Mouse (Mus musculus): Measurements from ENCODE around the gene Clcnka.
A peak's percentile ranks its signal among the peaks of the same experiment; 100 is the strongest.

The Clcnka gene

DNA sequence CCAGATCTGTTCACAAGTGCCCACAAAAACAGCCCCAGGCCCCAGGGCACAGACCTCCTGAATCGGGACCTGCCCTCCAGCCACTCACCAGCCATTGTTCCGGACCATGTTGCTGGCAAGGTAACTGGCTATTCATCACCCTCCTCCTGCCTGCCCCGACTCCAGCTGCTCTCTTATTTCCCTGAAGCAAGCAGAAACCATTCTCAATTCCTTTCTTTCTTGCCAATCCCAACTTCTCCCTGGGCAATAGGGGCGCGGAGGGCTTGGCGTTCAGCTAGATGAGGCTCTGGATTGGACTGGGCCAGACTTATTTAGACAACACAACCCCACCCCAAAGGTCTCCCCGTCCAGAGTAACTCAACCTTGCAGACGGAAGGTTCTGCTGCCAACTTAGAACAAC is 18.9 kb downstream of the Clcnka start:
- no peak for DNase-seq (ENCODE audit: low read depth, low spot score)

DNA sequence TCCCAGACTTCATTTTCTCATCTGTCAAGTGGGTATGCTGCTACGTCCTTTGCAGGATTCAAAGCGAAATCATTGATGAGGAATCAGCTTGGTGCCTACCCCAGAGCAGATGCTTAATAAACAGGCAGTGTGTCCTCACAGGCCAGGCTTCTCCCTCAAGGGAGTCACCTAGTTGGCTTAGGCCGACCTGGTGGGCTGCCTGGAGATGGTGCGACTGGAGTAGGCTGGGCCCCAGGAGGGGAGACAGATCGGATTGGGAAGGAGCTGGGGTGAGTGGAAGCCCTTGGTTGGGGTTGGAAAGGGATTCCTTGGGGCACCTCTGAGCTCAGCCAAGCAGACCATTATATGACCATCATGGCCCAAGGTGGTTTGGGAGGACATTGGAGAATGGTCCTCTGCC is 26.1 kb downstream of the Clcnka start:
- DNase-seq (ENCODE audit: low read depth, low spot score): no peak

DNA sequence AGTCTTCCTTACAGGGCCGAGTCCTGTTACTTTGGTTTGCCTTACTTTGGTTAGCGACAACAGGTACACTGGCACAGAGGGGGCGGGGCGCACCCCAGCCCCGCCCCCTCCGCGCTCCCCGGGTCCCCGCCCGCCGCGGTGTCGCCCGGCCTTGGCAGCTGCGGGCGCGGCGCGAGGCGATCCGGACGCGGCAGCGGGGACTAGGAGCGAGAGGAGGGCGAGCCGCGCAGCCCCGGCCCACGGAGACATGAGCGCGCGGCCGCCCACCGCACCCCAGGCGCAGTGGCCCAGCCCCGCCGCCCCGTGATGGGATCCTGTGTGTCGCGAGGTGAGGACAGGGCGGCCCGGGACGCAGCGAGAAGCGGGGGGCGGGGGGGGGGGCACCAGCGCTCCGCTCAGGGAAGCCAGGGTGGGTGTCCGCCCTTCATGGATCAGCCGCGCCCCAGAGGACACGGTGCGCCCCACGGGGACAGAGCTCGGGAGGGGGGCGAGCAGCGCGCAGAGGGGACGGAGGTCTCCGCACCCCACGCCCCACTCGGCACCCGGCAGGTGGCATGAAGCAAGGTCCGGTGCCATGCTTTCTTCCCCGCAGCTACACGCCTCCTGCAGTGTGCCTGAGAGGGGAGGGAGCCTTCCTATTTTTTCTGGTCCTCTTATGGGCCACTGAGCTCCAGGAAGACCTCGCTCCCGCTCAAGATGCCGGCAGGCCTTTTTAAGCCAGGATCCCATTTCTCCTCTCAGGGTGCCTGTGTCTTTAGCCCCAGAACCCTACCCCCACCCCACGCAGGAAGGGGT is 30.3 kb downstream of the Clcnka start, which contains the start of gene Fam131c:
Gene Fam131c, plus strand, starts transcription at position 224 of the 795 bp plus-strand sequence.
- no peak for DNase-seq (ENCODE audit: low read depth, low spot score)

DNA sequence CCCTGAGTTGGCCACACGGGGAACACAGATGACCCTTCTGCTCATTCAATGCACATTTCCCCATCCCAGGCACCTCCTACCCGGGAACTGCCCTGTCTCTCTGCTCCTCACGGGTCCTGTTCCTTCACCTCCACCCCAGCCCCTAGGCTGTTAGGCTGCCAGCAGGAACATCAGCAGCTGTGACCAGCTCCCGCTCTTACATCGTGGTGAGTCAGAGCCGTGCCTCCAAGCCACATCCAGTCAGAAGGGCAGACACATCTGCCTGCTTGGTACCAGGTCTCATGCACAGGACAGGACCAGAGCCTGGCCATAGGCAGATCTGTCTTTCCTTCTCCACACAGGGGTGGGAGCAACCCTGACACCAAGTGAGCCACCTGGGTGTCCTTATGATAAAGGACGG is 32.6 kb downstream of the Clcnka start:
- DNase-seq (ENCODE audit: low read depth, low spot score): no peak

DNA sequence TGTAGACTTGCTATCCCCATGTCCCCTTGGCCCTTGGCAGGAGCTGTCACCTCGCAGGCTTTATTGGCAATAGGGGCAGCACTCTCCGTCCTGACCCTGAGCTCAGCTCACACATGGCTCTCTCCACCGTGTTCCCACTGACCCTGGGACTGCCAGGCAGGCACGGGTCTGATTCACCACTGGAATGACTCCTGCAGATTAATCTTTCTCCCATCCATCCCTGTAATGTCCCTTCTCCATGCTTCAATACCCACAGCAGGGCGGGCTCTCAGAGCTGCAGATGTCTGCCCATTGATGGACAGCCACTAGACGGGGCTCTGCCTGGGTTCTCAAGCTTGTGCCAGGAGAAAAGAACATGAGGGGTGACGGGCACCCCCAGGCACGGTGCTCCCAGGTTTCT is 33.4 kb downstream of the Clcnka start:
- no peak for DNase-seq (ENCODE audit: low read depth, low spot score)

DNA sequence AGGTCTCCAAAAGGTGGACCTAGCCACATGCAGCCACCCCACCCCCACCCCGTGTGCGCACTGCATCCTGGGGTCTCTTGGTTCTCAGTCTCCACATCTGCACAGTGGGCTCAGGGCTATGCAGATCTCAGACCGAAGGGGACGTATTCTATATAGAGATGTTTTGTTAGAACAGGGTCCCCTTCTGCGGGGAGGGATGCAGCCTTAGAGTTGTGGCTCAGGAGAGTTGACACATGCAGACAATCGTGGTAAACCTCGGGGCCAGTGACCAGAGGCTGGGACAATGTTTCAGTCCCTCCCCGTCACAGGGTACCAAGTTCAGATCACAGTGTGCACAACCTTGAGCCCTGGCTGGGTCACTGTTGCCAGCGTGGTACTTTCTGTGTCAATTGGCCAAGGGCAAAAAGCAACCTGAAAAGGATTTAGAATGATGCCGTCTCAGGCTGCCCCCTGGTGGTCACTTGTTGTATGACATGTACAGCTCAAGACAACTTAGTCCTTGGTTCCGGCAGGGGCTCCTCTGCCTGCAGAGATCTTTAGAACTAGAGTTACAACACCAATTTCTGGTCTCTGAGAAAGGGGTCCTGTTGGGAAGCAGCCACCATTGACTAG is 35.5 kb downstream of the Clcnka start:
- DNase-seq (ENCODE audit: low read depth, low spot score): peak; percentile 70

DNA sequence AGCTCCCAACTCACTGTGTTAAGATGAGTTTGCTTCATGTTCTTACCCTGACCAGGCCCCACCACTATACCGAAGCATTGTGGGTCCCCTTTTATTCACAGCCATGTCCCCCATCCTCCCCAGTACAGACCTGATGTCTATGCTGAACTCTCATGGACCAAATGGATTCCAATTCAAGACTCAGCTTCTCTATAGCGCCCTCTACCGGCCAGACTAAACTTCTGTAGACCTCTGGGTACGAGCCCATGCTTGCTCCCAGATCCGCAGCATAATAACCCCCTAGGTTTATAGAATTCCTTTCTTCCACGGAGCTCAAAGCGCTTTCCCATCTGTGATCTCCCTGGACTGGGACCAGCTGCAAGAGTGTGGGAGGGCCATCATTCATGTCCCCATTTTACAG is 37.7 kb downstream of the Clcnka start:
- no peak for DNase-seq (ENCODE audit: low read depth, low spot score)

DNA sequence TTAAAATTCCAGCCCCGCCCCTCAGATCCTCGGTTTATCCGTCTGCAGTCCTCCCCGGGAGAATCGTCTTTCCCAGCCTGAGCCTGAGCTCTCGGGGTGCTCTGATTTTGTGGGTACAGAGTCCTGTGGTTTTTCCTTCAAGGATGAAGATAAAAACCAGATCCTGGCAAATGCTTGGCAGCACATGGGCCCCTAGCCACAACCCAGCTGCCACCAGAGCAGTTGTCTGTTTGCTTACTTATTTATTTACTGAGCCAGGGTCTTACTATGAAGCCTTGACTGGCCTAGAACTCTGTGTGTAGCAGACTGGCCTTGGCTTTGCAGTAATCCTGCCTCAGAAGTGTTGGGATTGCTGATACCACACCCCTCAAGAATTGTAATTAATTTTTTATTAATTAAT is 39.3 kb downstream of the Clcnka start:
- DNase-seq (ENCODE audit: low read depth, low spot score): no peak

DNA sequence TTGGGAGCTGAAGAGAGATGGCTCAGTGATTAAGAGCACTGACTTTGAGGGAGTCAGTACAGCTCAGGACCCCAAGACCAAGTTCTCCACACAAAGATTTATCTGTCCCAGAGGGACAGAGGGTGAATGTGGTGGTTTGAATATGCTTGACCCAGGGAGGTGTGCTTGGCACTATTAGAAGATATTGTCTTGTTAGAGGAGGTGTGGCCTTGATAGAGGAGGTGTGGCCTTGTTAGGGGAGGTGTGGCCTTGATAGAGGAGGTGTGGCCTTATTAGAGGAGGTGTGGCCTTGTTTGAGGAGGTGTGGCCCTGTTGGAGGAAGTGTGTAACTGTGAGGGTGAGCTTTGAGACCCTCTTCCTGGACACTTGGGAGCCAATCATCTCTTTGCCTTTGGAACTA is 40.7 kb downstream of the Clcnka start:
- DNase-seq (ENCODE audit: low read depth, low spot score): no peak

DNA sequence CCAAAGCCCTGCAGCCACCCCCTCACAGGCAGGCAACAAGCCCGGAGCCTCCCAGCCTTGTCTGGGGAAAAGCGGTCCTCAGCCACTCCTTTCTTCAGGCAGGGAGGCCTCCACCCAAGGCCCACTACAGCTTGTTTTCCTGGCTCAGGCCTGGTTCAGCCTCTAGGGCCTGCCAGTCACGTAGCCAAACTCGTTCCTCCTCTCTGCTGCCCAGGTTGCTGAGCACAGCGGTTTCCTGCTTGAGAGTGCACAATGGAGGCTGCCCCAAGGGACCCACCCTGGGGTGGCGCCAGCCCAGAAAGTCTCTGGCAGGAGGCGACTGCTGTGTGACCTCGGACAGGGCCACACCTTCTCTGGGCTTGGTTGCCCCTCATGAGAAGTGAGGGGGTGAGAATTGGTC is 44.7 kb downstream of the Clcnka start:
- DNase-seq (ENCODE audit: low read depth, low spot score): no peak

DNA sequence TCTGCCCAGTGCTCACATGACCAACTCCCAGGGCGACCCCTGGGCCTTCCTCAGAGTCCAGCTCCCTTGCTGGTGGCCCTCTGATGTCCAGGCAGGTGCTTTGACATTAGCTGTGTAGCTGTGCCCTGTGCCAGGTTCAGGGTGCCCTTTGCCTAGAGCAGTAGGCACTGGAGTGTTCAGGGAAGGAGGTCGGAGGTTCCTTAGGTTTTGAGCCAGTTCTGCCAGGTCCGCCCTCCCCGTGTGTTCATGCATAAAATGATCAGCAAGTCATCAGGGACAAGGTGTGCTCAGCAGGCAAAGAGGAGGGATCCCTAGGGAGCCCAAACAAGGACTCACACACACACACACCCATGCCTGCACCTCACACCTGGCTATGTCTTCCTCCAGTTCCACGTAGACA is 45.5 kb downstream of the Clcnka start:
- no peak for DNase-seq (ENCODE audit: low read depth, low spot score)

DNA sequence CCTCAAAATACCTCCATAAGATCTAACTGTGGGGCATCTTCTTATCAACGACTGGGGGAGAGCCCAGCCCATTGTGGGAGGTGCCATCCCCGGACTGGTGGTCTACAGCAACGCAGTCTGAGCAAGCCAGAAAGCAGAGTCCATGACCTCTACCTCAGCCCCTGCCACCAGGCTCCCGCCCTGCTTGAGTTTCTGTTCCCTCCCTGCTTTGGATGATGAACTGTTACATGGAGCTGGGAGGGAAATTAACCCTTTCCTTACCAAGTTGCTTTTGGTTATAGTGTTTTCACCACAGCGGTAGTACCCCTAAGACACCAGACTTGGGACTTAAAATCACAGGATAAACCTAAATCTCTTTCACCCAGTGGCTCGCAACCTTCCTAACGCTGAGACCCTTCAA is 46.6 kb downstream of the Clcnka start:
- DNase-seq (ENCODE audit: low read depth, low spot score): no peak

DNA sequence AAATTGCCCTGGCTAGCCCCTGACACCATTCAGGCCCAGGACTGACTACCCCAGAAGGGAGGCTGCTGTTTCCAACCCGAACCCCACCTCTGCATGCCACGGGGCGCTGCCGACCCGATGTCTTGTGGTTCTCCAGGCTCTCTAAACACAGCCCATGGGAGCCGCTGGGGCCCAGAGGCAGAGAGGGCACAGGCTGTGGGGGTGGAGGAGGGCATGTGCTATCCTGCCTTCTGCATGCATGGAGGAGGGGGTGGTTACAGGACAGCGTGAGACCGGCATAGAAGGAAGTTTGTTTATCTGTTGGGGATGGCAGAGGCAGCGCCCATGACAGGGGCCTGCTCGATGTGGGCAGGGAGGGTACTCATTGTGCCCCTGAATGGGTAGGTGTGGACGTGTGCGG is 48.5 kb downstream of the Clcnka start:
- DNase-seq (ENCODE audit: low read depth, low spot score): no peak

DNA sequence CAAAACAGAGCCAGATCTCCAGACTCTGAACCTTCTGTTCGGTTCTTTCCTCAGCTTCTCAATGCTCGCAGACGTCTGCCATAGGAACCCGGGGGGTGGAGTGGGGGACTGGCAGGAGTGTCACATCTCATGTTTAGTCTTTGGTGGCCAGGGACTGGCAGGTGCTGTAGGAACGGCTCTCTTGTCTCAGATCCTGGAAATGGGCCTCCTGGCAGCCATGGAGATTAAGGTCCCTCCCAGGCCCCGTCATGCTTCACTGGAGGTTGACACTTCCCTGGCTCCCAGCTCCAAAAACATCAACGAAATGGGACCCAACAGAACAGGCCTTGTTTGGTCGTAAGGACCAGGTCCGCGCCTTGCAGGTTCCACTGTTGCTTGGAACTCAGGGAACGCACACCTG is 49.9 kb downstream of the Clcnka start:
- no peak for DNase-seq (ENCODE audit: low read depth, low spot score)

DNA sequence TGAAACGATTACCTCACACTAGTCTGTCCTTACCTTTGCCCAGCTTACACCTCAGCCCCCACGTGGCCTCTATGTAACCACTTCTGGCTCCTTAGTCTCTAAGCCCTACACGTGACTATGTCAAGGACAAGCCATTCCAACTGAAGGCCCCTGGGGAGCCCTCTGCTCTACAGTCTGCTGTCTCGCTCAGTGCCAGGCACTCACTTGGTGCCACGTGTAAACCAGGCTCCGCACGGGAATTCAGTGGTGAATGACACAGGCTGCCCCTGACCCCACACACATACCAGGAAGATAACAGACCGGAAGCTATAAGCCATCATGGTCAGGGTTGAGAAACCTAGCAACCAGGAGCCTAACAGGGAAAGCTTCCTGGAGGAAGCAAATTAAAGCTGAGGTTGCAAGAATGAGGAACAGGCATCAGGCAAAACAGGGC is 51.1 kb downstream of the Clcnka start:
- DNase-seq (ENCODE audit: low read depth, low spot score): no peak

DNA sequence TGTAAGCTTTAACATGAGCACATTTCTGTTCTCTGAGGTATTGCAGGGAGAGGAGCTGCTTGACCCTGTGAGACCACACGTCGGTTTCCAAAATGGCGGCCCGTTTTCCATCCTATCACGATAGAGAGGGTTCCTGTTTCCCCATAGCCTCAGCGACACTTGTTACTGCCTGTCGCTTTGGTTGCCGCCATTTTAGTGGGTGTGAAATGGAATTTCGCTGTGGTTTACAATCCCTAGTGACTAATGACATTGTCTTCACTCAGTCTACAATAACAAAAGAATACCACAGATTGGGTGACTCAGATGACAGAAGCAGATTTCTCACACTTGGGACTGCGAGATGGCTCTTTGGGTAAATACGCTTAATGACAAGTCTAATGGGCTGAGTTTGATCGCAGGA is 53.3 kb downstream of the Clcnka start:
- no peak for DNase-seq (ENCODE audit: low read depth, low spot score)

DNA sequence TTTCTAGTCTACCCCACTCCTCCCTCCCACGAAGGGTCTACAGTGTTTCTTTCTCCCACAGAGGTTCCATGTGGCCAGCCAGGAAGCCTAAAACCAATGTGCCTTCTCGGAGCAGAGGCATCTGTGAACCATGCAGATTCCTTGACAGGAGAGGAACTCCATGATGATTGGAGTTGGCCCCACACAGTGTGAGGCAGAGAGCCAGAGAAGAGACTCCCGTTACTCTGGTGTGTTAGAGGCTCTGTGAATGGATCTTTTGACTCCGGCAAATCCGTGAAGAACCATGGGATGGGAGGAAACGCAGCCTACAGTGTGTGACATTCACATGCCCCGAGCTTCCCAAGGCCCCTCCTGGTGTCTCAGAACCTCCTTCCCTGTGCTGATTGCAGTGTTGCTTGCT is 55.0 kb downstream of the Clcnka start:
- no peak for DNase-seq (ENCODE audit: low read depth, low spot score)

DNA sequence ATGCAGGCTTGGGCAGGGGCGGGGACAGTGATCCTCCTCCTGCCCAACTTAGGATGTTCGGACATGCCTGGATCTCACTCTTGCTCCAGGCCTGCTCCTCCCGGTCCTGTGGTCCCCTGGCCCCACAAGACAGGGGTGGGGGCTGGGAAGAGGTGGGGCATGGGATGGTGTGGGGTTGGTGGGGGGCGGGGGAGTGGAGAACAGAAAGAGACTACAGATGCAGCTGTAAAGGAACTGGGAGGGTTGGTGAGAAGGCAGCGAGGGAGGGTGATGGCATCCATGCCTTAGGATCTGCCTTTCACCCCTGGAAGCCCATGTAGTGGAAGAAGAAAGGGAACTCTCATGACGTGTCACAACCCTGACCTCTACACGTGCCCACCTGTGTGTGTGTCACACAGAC is 57.0 kb downstream of the Clcnka start:
- no peak for DNase-seq (ENCODE audit: low read depth, low spot score)

DNA sequence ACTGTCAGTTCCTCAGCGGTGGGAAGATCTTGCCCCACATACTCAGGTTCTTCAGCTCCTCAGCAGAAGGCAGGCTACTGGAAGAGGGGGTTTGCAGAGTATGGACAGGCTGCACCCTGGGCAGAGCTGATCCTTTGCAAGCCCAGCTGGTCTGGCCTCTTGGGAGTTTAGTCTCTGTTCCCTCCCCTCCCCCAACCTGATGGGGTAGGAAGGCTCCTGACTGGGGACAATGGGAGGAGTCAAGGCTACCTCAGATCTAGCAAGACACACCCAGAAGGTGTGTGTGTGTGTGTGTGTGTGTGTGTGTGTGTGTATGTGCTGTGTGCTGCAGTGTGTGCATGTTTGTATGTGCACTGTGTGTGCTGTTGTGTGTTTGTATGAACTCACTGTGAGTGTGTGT is 59.7 kb downstream of the Clcnka start:
- no peak for DNase-seq (ENCODE audit: low read depth, low spot score)

DNA sequence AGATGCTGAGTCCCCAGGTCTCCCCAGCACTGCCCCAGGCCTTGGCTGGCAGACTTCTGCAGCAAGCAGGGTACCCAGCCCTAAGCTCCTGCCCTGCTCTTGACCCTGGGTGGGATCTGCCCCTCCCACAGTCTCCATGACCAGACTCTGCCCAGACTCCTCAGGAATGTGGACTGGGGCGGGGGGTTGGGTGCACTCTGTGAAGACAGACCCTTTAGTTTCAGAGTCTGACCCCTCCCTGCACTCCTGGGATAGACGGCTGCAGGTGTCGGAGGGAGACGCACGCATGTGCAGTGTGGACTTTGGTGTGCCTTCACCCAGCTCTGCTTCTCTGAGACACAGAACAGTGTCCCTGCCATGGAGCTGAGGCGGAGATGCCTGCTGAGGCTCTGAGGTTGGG is 60.5 kb downstream of the Clcnka start:
- no peak for DNase-seq (ENCODE audit: low read depth, low spot score)

DNA sequence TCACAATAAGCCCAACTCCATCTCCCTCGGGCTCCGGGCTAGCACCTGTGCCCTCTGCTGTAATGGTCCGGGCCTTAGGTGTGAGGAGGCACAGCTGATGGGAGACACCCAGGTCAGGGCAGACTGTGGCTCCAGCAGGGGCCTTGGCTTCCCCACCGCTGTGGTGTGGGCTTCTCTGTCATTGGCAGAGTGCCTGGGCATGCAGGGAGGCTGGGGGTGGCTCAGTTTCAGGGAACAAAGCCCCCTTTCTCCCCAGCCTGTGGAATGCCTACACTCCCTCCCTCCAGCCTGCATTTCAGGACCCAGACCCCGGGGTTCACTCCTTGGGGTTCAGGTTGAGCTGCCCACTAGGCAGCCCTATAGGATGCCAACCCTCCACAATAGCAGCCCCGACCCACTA is 62.3 kb downstream of the Clcnka start:
- DNase-seq (ENCODE audit: low read depth, low spot score): no peak

DNA sequence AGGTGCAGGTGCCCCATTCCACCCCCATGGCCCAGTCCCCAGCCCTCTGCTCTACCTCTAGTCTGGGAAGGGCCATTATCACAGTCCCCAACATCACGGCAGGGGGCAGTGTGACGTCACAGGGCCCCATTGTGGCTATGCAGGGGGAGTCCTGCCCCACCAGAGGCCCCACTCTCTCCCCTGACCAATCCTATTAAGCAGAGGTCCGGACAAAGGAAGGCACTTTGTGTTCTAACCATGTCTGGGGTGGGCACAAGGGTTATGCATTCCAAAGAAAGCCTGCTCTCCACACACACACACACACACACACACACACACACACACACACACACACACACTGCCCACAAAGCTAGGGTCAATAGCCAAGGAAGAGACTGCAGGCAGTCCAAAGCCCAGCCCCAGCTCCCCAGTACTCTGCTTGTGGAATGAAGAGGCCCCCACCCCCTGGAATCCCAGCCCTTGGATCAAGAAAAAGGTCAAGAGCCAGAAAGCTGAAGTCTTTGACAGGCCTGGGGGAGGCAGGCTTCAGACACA is 63.2 kb downstream of the Clcnka start:
- DNase-seq (ENCODE audit: low read depth, low spot score): no peak

DNA sequence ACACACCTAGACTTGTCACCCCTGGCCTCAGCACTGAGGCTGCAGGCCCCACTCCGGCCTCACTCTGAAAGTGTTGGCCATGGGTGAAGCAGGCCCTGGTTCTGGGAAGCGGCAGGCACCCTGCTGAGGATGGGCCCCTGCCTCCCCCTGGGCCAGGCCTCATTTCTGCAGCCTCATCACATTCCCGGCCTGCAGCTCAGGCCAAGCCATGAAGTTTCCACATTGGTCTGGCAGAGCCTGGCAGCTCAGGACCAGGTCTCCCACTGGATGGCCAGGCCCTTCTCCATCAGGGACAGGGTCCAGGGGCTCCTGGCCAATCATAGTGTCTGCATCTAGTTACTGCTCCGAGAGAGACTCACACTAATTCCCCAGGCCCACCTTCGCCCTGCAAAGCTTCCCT is 63.8 kb downstream of the Clcnka start:
- DNase-seq (ENCODE audit: low read depth, low spot score): no peak
